Mouse (Mus musculus): Measurements from ENCODE around the gene Ndrg3.

Gene Ndrg3

DNA sequence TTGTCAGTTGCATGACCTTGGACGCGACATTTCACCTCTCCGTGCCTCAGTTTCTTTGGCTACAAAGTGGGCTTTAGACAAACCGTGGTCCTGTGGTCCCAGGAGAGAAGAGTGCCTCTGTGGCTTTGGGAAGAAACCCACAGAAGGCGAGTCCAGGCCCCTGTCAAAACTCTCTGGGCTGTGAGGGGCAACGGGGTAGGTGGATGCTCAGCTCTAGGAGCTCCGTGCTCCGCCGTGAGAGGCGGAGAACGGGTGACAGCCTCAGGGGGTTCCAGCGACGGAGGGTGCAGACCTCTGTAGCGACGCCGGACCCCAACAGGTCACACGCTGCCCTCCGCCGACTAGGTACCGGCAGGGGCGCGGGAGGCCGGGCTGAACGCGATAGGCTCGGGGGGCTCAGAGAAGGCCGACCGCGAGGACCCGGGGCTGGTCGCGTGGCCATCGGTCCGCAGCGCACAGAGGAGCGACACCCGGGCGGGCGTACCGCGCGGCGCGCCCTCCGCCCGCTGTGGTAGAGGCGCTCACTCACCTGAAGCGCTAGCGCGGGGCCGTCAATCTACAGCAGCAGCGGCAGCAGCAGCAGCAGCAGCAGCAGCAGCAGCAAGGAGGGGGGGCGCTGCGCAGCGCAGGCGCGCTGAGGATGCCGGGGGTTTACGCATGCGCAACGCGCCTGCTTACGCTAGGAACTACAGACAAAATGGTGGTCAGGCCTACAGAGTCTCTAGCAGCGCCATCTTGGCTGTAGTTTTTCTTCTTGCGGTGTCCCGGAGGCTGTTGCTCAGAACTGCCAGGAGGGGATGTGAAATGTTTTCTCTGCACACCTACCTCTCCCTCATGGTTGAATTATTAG lies at the start of gene Ndrg3:
TSS of gene Ndrg3 (minus strand) at position 587 of the 850 bp plus-strand sequence.
- DNase-seq (ENCODE audit: low read depth) = peak; percentile 90

DNA sequence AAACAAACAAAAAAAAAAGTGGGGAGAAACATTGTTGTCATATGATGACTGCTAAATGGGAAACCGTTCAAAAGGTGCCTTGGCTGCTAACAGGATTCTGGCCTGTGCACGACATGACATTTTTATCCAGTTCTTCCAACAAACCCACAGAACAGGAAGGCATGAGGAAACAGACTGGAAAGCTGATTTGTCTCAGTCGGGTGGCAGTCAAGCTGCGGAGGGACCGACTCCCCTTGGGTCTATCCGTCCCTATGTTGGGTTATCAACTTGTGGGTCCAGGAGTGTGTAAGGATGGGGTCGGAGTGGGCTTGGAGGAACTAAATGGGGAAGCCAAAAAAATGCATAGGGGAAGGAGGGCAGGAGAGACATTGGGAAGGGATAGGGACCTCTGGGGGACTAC lies 49.6 kb upstream of the Ndrg3 start:
- DNase-seq (ENCODE audit: low read depth) = no peak

DNA sequence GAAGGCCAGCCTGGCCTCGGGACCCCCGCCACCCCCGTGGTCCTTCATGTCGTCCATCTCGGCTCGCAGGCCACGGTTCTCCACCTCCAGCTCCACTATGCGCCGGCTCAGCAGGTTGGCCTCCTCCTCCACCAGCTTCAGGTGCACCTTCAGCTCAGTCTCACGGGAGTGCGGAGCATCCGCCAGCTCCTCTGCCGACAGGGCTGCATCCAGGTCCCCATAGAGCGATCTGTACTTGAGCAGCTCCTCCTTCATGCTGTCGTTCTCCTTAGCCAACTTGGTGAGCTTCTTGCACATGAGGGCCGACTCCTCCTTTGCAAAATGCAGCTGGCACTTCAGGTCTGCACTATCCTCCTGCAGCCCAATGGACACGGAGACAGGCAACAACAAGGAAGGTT lies 48.8 kb upstream of the Ndrg3 start:
- DNase-seq (ENCODE audit: low read depth) = no peak

DNA sequence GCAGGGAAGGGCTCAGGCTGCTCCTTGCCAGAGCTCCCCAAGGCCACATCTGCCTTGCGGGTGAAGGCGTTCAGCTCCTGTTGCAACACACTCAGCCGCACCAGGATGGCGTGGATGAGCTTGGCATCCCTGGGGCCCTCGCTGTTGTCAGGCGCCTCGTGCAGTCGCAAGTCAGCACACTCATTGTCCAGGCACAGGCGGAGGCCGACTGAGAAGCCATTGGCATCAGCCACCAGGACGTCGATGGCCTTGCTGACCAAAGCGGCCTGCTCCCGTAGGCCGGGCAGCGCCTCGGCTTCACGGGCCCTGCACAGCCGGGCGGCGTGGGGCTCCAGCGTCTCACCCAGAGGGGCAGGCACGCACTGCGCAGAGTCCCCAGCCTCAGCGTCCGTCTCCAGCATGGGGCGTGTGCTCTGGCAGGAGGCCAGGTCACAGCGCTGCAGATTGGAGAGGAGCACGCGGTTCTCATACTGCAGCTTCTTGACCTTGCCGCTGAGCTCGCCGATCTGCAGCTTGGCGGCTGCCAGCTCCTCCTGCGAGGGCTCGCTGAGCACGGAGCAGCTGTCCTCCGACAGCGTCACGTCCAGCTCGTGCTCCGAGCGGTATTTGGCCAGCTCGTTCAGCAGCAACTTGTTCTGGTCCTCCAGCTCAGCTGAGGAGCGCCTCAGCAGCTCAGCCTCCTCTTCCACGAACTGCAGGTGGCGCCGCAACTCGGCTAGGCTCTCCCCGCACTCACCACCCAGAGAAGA lies 48.2 kb upstream of the Ndrg3 start:
- no peak for DNase-seq (ENCODE audit: low read depth)

DNA sequence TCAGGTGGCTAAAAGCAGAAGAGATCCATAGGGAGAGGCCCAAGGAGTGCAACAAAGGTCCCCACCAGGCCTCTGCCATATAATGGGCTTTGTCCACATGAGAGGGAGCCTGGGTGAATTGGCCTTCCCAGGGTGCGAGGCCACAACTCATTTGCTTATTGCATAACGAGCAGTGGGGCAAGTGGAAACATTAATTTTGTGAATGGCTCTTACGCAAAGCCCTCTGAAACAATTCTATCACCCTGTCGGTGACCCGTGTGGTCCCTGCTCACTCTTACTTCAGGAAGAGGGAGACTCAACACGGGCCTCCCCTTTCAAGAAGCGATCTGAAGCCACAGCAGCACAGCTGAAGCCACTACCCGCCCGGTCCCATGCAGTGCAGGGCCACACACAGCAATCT lies 45.4 kb upstream of the Ndrg3 start:
- DNase-seq (ENCODE audit: low read depth) = no peak

DNA sequence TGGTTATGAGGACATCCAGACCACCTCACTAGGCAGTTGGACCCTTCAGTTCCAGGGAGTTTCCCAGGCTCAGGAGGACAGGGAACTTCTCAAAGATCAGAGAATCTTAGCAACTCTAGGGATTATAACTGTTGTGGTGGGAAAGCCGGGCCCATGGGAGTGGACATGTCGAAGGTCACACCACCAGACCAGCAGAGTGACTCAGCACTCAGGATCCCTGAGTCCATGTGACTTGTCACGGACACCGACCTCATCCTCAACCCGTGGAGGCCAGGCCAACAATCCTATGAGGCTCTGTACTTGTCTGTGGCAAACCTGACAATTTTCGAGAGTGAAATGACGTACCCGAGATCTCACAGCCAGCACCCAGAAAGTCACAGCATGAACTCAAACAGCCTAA lies 44.5 kb upstream of the Ndrg3 start:
- DNase-seq (ENCODE audit: low read depth) = no peak

DNA sequence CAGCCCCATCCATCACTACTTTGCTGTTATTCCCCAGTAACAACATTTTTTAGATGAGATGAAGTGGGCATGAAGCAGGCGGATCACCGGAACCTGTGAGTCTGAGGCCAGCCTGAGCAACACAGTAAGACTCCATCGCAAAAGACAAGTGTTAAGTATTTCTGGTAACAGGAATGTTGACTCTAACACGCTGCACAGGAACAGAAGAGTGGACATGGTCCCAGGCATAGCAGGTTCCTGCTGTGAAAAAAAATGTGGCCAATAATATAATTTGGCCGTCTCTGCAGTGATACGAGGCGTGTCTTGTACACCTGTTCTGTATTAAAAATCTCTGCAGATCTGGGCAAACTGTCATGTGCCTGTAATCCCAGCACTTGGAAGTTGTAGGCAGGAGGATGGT lies 43.5 kb upstream of the Ndrg3 start:
- DNase-seq (ENCODE audit: low read depth) = no peak

DNA sequence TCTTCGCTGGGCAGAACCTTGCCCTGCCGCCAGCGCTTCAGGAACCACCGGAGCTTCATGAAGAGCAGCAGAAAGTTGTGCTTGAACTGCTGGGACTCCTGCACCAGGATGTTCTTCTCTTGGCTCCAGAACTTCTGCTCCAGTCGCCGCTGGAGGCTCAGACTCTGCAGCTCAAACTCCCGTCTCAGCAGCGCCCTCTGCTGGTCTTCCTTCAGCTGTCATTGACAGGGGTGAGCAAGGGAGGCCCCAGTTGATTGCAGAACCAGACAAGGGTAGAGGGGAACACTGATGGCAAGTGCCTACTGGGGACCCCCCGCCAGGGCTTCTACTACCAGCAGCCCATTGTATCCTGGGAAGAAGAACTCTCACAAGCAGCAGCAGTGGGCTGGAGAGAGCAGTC lies 38.9 kb upstream of the Ndrg3 start:
- DNase-seq (ENCODE audit: low read depth) = peak; percentile 75

DNA sequence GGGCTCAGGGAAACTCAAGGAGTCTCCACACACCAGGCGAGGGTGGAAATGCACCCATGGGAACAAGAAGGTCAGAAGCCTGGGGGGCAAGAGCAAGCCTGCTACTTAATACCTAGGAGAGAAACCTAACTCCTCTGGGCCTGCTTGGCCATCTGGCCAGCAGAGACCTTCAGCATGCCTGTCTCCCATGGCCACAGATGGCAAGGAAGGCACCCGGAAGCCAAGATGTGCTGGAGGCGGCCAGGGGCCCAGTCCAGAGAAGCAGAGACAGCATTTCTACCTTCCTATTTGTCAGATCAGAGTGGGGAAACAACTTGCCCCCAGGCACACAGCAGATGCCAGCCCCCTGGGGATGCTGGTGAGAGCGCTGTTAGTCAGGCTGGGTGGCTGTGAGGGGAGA lies 36.4 kb upstream of the Ndrg3 start:
- DNase-seq (ENCODE audit: low read depth) = no peak

DNA sequence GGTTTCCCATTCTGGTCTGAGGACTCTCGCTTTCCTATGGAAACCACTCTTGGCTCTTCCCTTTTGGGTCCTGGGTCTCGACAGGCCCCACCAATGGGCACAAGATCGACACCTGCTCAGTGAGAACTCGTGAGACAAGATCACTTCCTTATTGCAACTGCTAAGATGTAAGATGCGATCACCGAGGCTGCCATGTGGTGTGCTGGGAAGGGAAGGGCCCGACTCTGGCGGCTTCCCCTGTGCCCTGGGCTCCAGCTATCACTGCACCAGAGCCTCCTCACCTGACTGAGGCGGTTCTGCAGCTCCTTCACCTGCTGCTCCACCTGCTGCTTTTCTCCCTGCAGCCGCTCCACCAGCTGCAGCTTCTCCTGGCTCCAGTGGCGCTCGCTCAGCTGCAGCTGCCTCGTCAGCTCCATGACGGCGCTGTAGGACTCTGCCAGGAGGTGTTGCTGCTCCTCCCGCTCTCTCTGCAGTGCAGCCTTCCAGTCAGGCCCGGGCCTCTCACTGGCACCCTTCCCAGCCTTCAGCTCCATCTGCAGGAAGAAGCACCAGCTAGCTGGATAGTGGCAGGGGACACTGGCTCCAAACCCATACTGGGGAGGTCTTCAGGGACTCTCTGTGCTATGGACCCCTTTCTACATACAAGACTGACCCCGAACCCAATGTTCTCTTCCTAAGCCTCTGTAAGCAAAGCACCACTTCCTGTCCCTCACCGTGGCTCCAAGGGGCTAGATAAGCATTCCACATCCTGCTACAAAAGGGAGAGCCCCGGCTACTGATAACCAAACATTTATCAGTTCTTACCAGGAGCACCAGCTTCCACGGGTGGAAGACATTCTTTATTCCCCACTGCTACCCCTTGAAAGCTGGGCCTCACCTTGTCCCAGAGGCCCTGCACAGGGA lies 35.5 kb upstream of the Ndrg3 start:
- peak; percentile 48 for DNase-seq (ENCODE audit: low read depth)

DNA sequence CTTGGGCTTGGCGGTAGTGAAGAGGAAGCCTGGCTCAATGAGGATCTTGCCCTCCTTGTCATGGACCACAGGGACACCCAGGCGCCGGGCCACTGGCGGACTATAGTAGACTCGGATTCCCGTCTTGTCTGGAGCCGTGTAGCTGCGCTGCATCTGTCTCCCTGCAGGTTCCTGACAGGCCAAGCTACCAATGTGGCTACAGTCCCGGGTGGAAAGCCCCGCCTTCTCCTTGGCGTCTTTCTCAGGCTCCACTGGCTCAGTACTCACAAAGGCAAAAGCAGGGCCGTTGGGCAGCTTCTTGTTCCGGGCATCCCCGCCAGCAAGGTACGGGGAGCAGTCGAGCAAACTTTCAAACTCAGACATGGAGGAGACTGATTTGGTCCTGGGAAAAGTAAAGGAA lies 29.3 kb upstream of the Ndrg3 start:
- no peak for DNase-seq (ENCODE audit: low read depth)

DNA sequence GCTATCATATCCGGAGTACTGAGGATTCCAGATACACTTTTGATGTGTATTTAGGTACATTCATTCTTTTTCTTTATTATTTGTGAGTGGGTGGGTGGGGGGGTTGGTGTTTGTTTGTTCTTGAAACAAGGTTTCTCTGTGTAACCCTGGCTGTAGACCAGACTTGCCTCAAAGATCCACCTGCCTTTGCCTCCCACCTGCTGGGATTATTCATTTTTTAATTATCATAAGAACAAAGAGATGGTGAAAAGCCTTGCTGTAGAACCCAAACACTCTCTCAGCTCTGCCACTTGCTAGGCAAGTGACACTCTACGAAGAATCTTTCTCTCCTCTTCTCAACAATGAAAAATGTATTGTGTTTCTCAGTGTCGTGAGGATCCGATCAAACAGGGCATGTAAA lies 27.4 kb upstream of the Ndrg3 start:
- no peak for DNase-seq (ENCODE audit: low read depth)

DNA sequence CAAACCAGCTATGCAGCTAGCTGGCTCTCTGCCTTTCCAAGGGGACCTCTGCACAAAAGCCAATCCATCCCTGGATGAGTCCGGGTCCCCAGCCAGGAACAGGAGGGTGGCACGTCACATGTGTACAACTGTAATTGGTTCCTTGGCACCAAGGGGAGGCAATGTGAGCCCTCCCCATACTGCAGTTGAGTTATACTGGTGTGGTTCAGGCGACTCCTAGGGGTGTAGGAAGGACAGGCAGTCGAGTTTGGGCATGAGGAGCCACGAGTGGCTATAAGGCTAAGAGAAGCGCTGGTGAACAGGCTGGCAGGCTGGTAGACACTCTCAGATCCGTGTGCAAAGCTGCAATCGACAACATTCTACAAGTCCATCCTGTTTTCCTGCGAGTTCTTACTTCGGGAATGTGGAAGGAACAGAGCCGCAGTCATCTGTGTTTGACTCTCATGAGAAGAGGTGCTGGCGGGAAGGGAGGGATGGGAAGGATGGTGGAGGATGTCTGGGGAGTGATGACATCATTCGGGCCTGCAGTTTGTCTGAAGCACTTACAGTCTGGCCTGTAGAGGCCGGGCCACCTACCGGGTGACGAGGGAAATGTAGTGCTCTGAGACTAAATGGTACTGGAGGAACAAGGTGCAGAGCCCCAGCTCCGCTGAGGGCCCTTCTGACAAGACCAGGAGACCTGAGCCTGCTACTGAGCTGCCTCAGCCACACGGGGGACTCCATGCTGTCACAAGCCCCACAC lies 24.8 kb upstream of the Ndrg3 start:
- DNase-seq (ENCODE audit: low read depth) = no peak

DNA sequence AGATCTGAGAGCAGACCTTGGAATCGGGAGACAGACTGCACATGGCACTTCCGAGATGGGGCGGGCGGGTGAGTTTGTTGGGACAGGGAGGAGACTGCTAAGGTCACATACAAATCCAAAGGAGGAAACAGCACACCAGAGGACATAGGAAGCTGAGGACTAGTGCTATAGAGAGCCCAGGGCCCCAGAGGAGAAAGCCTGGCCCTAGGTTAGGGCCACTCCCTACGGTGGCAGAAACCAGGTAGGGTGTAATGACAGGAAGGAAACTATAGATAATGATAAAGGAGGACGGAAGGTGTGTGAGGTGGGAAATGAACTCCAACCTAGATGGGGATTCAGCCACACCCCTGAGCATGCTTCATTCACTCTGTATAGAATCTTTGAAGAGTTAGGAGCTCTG lies 20.5 kb upstream of the Ndrg3 start:
- no peak for DNase-seq (ENCODE audit: low read depth)

DNA sequence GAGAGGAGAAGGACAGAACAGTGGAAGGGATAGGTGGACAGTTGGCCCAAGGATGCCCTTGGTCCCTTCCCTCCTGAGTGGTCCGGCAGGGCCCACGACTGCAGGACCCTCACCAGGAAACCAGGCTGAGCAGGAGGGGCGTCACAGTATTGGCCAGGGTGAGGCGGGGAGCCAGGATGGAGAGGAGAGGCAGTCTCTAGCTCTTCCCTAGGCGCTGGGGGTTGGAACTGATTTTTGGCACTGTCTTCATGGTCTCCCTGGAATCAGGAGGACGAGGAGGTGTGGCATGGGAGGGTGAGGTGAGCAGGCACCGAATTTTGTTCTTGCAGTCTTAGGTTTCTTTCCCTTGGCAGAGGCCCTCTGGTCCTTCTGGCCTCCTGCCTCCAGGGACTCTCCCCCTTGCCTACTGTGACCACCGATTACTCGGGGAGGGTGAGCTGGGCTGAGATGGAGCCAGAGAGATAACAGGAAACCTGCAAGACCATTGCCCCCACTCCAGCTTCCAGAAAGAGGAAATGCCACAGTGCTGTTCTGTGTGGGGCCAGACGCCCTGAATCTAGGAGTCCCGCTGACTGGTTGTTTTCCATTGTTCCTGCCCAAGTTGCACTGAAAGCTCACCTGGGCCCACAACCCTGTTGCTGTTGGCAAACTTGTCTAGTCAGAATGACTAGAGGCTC lies 18.9 kb upstream of the Ndrg3 start:
- no peak for DNase-seq (ENCODE audit: low read depth)

DNA sequence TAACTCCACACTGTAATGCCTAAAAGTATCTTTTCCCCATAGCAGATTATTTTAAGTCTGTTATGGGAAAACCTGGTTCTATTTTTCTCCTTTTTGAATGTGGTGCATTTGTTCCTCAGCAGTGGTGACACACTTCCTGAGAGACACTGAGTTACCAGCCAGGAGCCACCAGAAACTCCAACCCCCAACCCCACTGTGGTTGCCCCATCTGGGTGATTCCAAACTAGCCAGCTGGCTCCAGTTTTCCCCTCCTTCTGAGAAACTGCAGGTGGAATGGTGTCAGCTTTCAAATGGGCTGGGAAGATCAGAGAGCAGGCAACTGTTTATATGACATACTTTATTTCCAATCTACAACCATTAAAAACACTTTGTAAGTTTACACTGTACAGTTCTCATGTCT lies 18.3 kb upstream of the Ndrg3 start:
- no peak for DNase-seq (ENCODE audit: low read depth)

DNA sequence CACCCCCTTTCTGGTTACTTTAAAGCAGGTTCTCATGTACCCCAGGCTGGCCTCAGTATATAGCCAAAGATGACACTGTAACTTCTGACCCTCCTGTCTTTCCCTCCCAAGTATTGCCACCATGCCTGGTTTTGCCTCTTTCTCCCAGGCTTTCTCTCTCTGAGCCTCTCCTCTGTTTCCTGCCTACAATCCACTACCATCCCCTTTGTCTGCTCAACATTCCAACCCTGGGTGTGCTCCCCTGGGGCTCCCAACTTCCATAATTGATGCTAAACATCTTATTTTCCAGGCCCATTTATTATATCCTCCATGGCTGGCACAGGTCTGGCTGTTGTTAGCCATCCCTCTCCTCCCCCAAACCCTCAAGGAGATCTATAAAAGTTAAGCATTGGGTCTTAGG lies 16.7 kb upstream of the Ndrg3 start:
- DNase-seq (ENCODE audit: low read depth) = no peak

DNA sequence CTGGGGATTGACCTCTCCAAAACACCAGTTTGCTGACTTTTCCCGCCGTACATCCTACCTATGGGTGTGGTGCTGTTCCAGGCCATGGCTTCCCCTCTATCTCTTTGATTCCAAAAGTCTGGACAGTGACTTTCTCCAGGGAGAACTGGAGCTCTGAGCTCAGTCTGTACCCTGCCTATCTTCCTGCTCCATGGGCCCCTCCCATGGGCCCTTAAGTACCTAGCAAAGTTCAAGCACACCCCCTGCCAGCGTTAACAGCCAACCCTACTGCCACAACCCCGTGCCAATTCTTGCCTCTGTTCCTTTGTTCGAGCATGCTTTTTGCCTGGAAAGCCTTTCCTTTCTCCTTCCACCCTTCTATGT lies 15.4 kb upstream of the Ndrg3 start:
- no peak for DNase-seq (ENCODE audit: low read depth)

DNA sequence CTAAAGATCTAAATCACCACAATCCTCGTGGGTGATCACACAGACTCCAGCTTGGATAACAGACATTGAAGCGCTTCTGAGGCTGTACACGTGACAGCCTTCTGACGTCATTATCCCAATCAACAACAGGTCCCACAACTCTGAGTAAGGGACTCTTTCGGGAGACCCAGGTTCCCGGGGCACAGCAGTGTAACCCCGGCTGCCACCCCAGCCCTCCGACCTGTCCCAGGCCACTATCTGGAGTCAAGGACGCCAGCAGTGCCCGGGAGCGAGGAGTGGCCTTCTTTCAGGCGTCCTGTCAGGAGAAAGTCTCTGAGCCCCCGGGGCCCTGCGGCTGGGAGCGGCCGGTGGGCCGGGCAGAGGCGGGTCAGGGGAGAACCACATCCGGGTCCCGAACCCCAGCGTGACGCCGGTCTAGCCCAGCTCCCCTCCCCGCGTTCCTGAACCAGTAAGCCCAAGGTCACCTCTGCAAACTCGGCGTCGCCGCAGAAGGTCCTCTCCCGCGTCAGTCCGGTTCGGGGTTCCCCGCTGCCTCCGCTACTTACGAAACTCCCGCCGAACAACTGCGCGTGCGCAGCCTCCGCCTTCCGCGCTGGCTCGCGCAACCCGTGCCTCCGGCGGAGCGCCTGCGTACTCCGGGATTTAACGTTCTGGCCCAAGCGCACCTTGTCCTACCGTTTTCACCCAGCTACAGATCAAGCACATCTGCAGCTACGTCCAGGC lies 14.8 kb upstream of the Ndrg3 start, which contains the start of gene Dsn1:
TSS of gene Dsn1 (minus strand) at position 644 of the 723 bp plus-strand sequence.
- peak; percentile 79 for DNase-seq (ENCODE audit: low read depth)

DNA sequence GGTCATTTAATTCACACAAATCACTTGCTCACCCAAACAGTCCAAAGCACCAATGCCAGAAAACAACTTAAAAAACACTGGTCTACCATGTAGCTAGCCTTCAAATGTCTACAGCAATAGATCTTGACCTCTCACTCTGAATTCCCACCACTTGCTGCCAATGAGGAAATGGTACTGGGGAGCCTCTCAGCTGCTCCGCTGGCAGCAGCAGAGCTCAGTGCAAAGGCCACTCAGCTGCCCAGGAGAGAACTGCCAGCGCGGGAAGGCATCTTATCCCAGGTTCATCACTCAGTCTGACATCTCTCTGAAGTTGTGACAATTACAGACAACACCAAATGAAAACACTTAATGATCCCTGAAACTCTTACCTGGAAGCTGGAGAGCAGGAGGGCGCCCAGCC lies 10.5 kb upstream of the Ndrg3 start:
- no peak for DNase-seq (ENCODE audit: low read depth)

DNA sequence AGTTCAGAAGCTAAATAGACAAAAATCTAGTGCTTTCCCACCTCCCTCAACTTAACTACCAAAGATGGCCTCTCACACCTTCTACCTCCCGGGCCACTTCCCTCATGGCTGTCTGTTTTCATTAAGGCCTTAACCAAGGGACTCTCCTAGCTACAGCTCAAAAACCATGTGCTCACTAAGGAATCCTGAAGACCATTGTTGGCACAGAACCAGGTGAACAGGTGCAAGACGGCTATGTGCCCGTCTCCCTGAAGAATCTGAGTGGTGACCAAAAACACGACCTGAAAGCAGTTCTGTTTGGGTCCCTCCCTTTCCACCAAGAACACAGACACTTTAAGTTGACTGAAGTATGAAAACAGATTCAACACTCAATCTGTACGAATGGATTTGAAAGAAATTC lies 6.4 kb upstream of the Ndrg3 start:
- DNase-seq (ENCODE audit: low read depth) = no peak
